Mouse (Mus musculus) heart, adult 2 months (tissue): ENCODE data around the gene Tbc1d15.

Experiments used
- CTCF ChIP-seq: fragments of 200-600 bp; IDR thresholded peaks from 2 replicates; pipeline ENCODE4 v1.8.1; 2022; ENCODE audit warnings: antibody characterized with exemption, mild to moderate bottlenecking, moderate library complexity
- EP300 ChIP-seq: fragments of 200-500 bp; IDR thresholded peaks from 2 replicates; pipeline ENCODE4 v1.6.1; 2011; ENCODE audit warnings: low read depth, low read length, control low read depth; ENCODE audit not compliant: insufficient read depth
- POLR2A ChIP-seq: fragments of 200-500 bp; IDR thresholded peaks from 2 replicates; pipeline ENCODE4 v1.6.1; 2011; ENCODE audit warnings: mild to moderate bottlenecking, low read depth, low read length, control low read depth; ENCODE audit not compliant: insufficient read depth

DNA sequence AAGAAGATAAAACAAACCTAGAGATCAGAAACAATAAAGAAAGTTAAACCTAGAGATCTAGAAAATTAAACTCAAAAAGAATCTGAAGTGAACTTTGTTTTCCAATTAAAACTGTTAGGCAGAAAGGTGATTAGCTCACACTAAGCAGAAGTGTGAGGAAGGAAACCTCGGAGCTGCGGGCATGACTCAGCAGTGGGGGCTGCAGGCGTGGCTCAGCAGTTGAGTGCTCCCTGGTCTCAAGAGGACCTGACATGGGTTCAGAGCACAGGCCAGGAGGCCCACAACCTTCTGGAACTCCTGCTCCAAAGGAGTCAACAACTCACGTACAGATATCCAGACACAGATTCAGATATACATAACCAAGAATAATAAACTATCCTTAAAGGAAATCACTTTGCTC is 14.5 kb downstream of the Tbc1d15 start:
- TF ChIP-seq POLR2A: no peak
- no peak for TF ChIP-seq EP300
- no peak for TF ChIP-seq CTCF
